Mouse (Mus musculus): ENCODE measurements at regions not wholly inside any gene's neighbourhood (a gene's known extent, or its start where the extent isn't known, plus 50 kb on each side); places are given as distances from the start of the nearest gene placed in this dataset.

- TF ChIP-seq CTCF (IDR thresholded peaks at IDR 0.05; ENCODE audit: low read depth, low read length): no peak
- TF ChIP-seq POLR2A (IDR thresholded peaks at IDR 0.05; ENCODE audit: insufficient read depth, low read length): no peak
These were observed 116.1 kb downstream of the Amer2 start for GRCm38 (mm10) chr14:60489111-60489510.

Data from ES-Bruce4 (cell line).